Mouse (Mus musculus): ENCODE data around the gene Pafah2.

Pafah2 gene

GRCm38 (mm10) chr4:134395977-134396825, at the start of gene Pafah2:
Pafah2 (plus strand) TSS chr4:134396320.
- DNase-seq (ENCODE audit: low read depth) = peak; percentile 88

DNA sequence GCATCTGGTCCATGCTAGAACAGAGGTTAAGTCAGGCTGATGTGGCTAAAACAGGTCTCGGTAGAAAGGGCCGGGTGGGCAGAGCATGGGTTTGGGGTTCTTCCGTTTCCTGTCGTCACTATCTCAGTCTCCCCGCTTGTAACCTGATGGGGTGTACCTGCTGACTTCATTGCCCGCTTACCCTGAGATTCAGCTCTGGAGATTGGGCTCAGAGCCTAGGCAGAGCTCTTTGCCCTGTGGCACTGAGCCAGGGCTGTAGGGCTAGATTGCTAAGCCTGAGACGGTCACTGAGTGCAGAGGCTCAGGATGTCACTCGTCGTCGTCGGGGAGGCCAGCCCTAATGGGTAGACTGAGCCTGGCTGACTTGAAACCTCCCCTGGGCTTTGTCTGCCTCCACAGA, 48.0 kb upstream of the Pafah2 start:
- DNase-seq (ENCODE audit: low read depth) = no peak

DNA sequence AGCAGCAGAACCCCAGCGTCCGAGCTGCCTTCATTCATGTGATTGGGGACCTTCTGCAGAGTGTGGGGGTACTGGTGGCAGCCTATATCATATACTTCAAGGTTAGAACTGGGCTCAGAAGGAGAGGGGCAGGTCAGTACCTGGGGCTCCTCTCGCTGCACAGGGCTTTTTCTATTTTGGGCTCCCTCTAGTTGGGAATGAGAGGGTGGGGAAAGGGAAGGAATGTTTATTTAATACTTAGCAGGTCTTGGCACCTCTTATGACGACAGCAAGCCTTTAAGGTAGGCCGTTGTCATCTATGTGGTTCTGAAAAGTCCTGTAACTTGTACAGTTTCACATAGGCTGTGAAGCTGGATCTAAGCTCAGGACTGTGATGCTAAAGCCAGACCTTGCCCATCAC, 47.6 kb upstream of the Pafah2 start:
- no peak for DNase-seq (ENCODE audit: low read depth)

GRCm38 (mm10) chr4:134349829-134350228, 46.3 kb upstream of the Pafah2 start:
- no peak for DNase-seq (ENCODE audit: low read depth)

DNA sequence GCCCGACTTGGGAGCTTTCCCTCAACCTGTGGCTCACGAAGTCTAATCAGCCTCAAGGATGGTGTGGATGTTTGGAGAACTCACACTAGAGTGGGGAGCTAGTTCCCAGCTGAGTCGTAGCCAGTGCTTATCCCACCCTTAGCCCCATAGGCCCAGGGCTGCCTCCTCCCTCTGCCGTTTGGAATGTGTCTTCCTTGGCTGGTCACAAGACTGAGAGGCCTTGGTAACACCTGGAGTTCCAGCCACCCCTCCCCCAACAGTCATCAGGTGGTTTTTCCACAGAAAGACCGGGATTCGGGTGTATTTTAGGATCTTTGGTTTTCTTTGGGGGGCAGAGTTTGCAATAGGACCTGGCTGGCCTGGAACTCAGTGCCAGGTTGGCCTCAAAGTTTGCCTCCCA, 45.5 kb upstream of the Pafah2 start:
- no peak for DNase-seq (ENCODE audit: low read depth)

DNA sequence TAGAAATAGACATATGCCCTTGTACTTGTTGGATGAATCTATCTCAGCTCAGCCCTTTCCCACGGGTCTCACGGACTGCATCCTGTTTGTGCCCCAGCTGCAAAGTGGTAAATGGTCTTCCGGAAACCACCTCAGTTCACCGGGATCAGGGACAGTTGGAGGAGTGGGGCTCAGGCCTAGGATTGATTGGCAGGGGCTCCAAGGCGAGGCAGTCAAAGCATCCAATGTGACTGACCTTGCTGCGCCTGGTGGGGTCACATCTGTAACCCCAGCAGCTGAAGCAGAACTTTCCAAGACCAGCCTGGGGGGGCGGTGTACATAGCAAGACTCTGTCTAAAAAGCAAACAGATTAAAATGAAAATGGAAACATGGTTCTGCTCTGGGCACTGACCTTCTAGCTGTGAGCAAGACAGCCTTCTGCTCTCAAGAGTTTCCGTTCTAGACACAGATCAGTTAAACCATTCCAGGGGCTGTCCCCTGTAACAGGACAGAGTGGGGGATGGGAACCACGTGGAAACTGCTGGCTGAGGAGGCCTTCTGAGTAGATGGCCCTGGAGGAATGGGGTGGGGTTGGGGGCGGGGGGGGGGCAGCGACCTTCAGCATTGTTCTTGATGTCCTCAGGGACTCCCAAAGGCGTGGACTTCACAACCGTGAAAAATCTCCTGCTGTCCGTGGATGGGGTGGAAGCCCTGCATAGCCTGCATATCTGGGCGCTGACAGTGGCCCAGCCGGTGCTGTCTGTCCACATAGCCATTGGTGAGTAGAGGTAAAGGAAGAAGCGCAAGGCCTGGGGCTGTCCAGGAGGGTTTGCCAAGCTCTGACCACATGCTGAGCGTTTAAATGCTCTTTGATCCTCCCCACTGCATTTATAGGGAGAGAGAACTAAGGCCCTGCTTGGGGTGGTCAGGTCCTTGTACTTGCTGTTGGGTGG, 44.5 kb upstream of the Pafah2 start:
- no peak for DNase-seq (ENCODE audit: low read depth)

GRCm38 (mm10) chr4:134352261-134352707, 43.8 kb upstream of the Pafah2 start:
- DNase-seq (ENCODE audit: low read depth) = no peak

DNA sequence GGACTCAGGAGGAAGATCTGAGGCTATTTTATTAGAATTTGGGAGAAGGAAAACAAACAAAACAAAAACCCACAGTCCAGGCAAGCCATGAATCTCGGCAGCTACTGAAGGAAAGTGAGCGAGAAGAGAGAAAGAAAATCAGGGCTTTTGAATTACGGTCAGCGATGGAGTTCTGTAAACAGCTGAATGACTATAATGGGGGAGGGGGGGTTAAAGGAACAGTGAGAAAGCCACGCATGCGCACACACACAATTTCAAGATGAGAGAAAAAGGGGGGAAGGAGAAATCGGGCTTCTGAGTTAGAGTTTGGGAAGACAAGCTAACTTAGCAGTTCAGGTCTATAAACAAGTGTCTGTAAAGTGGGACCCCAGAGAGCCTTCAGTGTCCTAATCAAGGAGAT, 43.2 kb upstream of the Pafah2 start:
- DNase-seq (ENCODE audit: low read depth) = no peak

DNA sequence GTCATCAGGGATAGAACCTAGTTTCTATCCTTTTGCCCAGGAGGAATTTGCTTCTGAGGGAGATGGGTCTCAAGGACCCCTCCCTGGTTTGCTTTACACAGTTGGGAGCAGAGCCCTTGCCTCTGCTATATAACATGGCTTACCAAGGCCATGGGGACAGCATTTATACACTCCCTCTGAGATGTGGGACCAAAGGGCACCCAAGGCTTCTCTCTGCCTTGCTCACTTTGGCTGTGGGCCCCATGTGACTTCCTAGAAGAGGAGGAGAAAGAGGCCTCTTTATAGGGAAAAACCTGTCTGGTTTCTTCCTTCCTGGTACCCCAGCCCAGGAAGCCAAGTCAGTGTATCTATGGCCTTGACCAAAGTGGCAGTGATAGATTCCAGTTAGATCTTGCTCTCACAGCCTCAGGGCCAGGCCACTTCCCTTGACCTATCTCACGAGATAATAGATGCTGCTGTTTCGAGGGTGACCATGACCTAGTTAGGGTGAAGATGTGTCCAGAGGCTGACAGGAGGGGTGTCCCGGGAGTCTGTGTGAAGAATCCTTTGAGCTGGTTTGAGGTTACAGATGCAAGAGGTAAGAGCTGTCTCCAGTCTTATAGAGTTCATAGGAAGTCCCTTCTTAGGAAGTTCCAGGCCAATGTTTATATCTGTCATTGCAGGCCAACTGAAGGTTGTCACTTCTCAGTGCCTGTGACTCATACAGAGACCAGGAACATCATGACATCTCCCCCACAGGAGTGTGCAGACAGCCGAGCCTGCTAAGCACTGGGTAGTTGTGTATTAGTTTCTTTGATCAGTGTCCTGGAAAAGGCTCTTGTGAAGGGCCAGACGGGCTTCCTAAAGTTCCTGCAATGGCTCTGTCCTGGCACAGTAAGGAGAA, 42.4 kb upstream of the Pafah2 start:
- no peak for DNase-seq (ENCODE audit: low read depth)

DNA sequence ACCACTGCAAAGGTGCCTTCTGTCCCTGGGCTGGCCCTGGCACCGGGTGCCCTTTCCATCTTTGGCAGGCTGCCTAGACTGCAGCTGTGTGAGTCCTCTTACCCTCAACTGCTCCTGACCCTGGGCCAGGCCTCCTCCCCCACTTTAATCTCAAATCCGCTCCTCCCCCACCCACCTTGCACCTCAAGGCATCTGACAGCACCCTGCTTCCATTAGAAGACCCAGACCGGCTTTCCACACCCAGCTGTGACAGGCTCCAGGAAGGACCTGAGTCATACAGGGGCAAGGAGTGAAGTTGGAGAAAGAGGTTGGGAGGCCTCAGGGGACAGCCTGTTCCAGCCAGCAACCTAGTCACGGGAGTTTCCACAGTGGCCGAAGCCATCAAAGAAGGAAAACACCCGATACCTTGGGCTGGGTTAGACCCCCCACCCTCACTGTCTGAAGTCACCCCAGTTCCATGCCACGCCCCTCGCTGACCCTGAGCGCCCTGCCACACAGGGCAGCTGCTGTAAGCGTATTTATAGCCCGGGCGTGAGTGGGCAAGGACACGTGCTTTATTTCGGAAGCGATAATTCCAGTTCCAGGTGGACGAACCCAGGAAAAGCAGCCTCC, 40.2 kb upstream of the Pafah2 start:
- DNase-seq (ENCODE audit: low read depth) = no peak

- peak; percentile 57 for DNase-seq (ENCODE audit: low read depth)
These were observed 39.3 kb upstream of the Pafah2 start for GRCm38 (mm10) chr4:134356591-134357460.

DNA sequence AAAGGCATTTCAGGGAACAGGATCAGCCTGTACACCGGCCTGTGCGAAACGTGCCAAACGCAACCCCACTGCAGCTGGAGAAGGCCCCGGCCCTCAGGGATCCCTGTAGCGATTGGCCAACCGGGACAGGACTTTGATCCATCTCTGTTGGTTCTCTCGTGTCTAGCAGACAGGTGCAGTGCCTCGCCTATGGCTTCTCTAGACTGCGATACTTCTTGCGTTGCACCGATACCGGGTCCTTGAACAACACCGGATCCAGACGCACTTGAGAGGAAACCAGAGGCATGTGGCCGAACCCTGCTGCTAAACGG, 38.7 kb upstream of the Pafah2 start:
- no peak for DNase-seq (ENCODE audit: low read depth)

GRCm38 (mm10) chr4:134359649-134360048, 36.5 kb upstream of the Pafah2 start:
- no peak for DNase-seq (ENCODE audit: low read depth)

DNA sequence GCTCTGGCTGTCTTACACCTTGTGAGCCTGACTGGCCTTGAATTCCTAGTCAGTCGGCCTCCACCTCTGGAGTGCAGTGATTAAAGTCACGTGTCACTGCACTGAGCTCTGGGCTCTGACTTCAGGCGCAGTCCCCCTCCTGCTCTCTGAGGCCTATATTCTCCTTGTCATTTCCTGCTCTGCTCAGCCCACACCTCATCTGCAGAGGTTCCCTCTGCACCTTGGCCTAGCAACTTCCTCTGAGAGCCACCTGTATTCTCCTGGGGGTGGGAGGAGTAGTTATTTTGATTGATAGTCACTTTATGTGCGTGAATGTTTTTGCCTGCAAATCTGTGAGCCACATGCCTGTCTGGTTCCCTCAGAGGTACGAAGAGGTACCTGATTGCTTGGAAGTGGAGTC, 34.9 kb upstream of the Pafah2 start:
- no peak for DNase-seq (ENCODE audit: low read depth)

- no peak for DNase-seq (ENCODE audit: low read depth)
These were observed 34.0 kb upstream of the Pafah2 start for GRCm38 (mm10) chr4:134362124-134362523.

- peak; percentile 38 for DNase-seq (ENCODE audit: low read depth)
These were observed 33.5 kb upstream of the Pafah2 start for GRCm38 (mm10) chr4:134362586-134362985.

DNA sequence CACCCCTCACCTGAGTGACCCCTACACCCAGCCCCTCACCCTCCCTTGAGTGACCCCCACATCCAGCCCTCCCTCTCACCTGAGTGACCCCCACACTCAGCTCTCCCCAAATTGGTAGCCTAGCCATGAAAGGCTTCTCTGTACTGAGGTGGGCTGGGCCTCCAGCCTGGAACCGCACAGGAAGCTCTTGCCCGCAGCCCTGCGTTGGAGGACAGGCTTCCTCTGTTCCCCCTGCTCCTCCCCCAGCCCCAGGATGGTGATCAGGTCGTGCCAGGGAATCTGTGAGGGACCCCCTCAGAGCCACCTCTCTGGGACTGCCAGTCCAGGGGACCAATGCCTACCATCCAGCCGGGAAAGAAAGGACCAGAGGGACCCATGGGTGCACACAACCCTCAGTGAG, 30.8 kb upstream of the Pafah2 start:
- DNase-seq (ENCODE audit: low read depth) = no peak

DNA sequence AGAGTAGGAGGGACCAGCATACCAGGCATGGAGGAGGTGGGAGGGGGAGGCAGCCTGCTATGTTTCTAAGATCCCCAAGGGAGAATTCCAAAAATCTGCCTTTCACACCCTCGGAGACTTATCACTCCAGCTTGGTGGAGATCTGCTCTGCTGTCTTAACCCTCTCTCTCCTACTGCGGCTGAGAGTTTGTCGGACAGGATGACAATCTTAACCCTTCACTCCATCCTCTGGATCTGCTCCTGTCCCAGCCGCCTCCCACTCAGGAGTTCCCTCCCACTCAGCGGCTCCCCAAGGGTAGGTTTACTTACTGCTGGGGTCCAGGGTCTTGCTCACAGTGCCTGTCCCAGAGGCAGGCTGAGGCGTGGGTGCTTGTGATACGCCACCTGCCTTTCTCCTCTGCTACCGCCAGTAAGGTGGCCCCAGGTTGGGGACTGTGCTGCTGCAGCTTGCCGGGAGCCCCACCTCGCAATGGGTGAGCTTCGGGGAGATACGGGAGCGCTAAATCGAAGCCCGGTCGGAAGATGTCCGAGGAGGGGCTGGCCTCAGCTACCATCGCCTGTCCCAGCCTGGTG, 25.4 kb upstream of the Pafah2 start:
- no peak for DNase-seq (ENCODE audit: low read depth)

DNA sequence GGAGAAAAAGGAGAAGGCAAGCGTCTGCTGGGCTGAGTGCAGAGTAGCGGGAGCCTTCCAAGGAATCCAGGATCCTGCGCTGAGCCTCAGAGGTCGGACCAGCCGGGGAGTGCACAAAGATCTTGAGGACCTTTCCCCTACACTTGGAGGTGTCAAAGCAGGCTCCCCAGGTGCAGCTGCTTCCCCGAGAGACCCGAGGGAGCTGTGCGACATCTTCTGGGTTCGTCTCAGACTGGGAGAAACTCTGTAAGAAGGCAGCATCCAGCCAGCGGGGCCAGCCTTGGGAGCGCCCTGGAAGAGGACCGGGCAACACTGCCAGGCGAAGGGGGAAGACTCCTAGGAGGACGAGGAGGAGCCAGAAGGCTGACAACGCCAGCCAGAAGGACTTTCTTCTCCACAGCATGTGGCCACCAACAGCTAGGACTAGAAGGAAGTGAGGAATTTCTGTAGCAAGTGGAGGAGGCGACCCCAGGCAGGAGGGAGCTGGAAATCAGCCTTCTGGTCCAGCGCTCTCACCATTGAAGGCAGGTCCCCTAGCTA, 24.7 kb upstream of the Pafah2 start:
- DNase-seq (ENCODE audit: low read depth) = no peak

DNA sequence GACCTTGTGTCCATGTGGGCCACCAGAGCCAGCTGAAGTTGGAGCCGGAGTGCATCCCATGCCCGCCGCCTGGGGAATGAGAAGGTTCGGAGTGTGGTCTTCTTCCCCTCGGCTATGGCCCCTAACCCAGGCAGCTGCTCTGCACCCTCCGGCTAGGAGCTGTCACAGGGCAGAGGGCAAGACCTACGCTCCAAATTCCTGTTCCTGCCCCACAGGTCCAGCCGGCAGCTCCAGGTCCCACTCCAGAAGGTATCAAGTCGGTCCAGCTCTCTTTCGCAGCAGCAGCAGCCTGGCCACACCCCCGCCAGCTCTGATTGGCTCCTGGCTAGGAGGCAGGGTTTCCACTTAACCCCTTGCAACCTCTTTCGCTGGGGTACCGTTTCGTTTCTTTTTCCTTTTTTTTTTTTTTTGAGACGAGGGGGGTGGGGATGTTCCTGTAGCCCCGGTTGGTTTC, 23.8 kb upstream of the Pafah2 start:
- peak; percentile 49 for DNase-seq (ENCODE audit: low read depth)

Data from c-Kit-positive CD71-negative TER-119-negative erythroid progenitor cells, embryonic 14.5 days (primary cell).